Mouse (Mus musculus) olfactory bulb, adult 2 months (tissue): ENCODE results near the gene Id1.

Source experiments
- CTCF ChIP-seq: fragments of 200-500 bp; IDR thresholded peaks from 2 replicates; pipeline ENCODE4 v1.5.1; 2012; ENCODE audit warnings: low read depth, mild to moderate bottlenecking, low read length, moderate library complexity; ENCODE audit not compliant: insufficient read depth
- POLR2A ChIP-seq: fragments of 200-500 bp; IDR thresholded peaks from 2 replicates; pipeline ENCODE4 v1.6.1; 2012; ENCODE audit warnings: mild to moderate bottlenecking, low read depth, low read length, moderate library complexity; ENCODE audit not compliant: insufficient read depth

DNA sequence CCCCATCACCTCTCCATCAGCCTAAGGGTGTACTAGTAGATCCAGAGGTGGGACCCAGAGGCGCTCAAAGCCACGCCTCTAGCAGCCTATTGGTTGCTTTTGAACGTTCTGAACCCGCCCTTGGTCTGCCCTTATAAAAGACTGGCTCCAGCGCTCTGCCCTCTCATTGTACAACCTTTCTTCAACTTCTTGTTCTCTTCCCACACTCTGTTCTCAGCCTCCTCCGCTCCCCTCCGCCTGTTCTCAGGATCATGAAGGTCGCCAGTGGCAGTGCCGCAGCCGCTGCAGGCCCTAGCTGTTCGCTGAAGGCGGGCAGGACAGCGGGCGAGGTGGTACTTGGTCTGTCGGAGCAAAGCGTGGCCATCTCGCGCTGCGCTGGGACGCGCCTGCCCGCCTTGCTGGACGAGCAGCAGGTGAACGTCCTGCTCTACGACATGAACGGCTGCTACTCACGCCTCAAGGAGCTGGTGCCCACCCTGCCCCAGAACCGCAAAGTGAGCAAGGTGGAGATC lies at the start of gene Id1:
- TF ChIP-seq CTCF (no peak), POLR2A (0 out of 2 replicates have a peak, but pooled peaks have one; percentile 48)
